Mouse (Mus musculus) olfactory bulb, adult 2 months (tissue): ENCODE data around the gene Fmn2.

Experiments used
- CTCF ChIP-seq: fragments of 200-500 bp; IDR thresholded peaks from 2 replicates; pipeline ENCODE4 v1.5.1; 2012; ENCODE audit warnings: low read depth, mild to moderate bottlenecking, low read length, moderate library complexity; ENCODE audit not compliant: insufficient read depth
- POLR2A ChIP-seq: fragments of 200-500 bp; IDR thresholded peaks from 2 replicates; pipeline ENCODE4 v1.6.1; 2012; ENCODE audit warnings: mild to moderate bottlenecking, low read depth, low read length, moderate library complexity; ENCODE audit not compliant: insufficient read depth

DNA sequence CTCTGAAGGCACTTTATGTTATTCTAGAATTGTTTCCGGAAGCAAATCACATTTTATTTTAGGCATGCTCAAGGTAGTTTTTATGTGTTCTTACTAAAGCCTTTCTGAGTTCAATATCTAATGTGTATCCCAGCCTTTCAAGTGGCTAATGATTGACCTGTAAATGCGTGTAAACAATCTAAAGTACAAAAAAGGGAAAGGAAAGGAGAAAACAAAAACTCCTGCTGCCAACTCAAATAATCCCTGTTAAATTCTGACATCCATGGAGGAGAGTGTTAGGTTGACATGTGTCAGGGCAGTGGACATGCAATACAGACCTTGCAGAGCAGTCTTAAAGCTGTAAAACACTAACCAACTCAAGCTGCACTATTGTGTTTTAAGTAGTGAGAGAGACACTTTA is 241.0 kb downstream of the Fmn2 start:
- no peak for TF ChIP-seq POLR2A
- no peak for TF ChIP-seq CTCF
